Mouse (Mus musculus): Measurements from ENCODE around the gene Upp1. TPM values are rescaled to one million over a fixed set of nuclear protein-coding genes. Genes with fewer than 3 reads are reported as not detected.

Upp1 gene
- polyA plus RNA-seq, 2 experiments = 1.1 to 1.8 TPM

DNA sequence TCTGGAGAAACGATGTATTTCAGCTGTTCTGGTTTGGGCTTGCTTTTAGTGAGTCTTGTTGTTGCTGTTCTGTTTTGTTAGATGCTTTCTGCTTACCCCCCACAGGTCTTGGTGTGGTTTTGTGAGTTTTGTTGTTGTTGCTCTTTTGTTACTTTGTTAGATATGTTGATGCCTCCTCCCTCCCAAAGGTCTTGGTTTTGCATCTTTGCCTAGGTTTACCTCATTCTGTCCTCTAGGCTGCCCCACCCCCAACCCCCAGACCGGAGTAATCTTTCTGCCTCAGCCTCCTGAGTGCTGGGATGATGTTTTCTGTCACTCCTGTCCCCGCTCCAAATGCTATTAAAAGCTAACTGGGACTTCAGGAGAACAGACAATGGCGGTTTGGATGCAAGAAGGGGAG lies 4.4 kb downstream of the Upp1 start:
- Histone ChIP-seq H3K9me3 (ENCODE audit: control insufficient read depth, low read length) (no peaks in the 10 kb centered on the region), H3K4me3 (ENCODE audit: insufficient read depth in 1 of 2, low read depth in 2 of 2, low read length in 2 of 2) (no peak overlapping the region), H3K4me2 (ENCODE audit: low read depth) (no peak overlapping the region), H3K36me3 (replicated peaks; ENCODE audit: control insufficient read depth, insufficient read depth, low read depth) (no peaks in the 10 kb centered on the region), H3K4me1 (replicated peaks; ENCODE audit: control insufficient read depth in 2 of 2, insufficient read depth in 2 of 2, low read length in 1 of 2) (peaks cover 0 to 7% of the 10 kb centered on the region in 2 experiments; a peak in 1 of 4 replicates), H3K27ac (no peak overlapping the region), H3K27me3 (ENCODE audit: control insufficient read depth, insufficient read depth, low read length) (peaks cover 16% of the 10 kb centered on the region), H3K9ac (replicated peaks) (no peak overlapping the region)
- TF ChIP-seq EP300 (IDR thresholded peaks at IDR 0.05; ENCODE audit: low read depth) = no peak
- no peak for TF ChIP-seq CTCF (IDR thresholded peaks at IDR 0.05; ENCODE audit: low read depth)
- WGBS (ENCODE audit: insufficient replicate concordance) = 50% methylated on average over 4 of the region's 4 CpGs
- ATAC-seq (ENCODE audit: insufficient read depth) (no peak), DNase-seq (ENCODE audit: low read depth in 3 of 3, low spot score in 3 of 3) (no peak)

DNA sequence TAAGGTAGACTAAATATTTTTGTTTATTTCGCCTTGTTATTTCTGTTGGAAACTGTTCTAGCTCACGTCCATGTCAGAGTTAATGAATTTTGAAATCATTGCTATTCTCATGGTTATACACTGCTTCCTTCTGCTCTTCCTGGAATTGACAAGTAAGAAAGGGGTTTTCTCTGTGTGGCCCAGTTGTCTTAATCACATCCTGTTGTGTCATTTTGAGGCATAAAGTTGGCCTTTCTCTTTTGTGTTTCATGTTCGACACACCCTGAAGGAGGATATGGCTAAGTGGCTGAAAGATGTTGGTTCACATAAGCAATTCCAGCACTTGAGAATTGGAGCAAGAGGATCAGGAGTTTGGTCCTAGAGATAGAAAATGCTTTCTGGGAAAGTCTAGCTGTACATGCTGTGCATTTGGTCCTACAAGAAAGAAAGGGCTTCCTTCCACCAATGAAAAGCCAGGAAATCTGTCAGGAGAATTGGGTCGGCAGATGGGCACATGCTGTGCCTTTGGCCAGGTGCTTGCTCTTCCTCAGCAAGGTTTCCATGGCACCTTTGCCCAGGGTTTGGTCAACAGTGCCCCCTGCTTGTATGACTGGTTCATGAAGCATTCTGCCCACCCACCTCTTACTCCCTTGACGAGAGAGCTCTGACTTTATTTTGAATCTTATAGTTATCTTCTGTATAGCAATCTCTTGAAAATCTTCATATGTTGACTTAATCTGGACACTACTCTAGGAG lies 8.6 kb downstream of the Upp1 start:
- no peaks in the 10 kb centered on the region for H3K9me3 ChIP-seq (ENCODE audit: control insufficient read depth, low read length)
- DNase-seq (ENCODE audit: low read depth in 3 of 3, low spot score in 3 of 3) (no peak), ATAC-seq (ENCODE audit: insufficient read depth) (no peak)
- H3K4me3 ChIP-seq (ENCODE audit: insufficient read depth in 1 of 2, low read depth in 2 of 2, low read length in 2 of 2) = no peak overlapping the region
- H3K27ac ChIP-seq = no peak overlapping the region
- no peaks in the 10 kb centered on the region for H3K36me3 ChIP-seq (replicated peaks; ENCODE audit: control insufficient read depth, insufficient read depth, low read depth)
- H3K4me2 ChIP-seq (ENCODE audit: low read depth) = no peak overlapping the region
- H3K9ac ChIP-seq (replicated peaks) = no peak overlapping the region
- WGBS (ENCODE audit: insufficient replicate concordance) = 40% methylated on average over 5 of the region's 5 CpGs
- no peaks in the 10 kb centered on the region for H3K27me3 ChIP-seq (ENCODE audit: control insufficient read depth, insufficient read depth, low read length)
- H3K4me1 ChIP-seq (replicated peaks; ENCODE audit: control insufficient read depth in 2 of 2, insufficient read depth in 2 of 2, low read length in 1 of 2) = no peaks in the 10 kb centered on the region
- no peak for TF ChIP-seq EP300 (IDR thresholded peaks at IDR 0.05; ENCODE audit: low read depth)
- peak; percentile 36 for TF ChIP-seq CTCF (IDR thresholded peaks at IDR 0.05; ENCODE audit: low read depth)

DNA sequence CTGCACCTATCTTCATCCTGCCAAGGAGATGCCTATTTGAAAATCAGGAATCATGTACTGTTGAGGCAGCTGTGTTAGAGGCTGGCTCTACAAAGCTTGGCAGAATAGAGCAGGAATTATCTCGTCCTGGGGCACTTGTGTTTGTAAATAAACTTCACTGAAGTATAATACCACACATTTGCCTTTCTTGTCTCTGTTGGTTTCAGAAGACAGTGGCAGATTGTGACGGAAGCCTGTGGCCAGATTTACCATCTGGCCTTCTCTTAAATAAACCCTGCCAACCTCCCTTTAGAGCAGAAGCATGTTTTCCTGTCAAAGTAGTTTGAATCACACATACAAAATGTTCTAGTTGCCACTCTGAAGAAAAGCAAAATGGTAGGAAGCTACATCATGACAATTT lies 10.2 kb downstream of the Upp1 start:
- Histone ChIP-seq H3K4me1 (replicated peaks; ENCODE audit: control insufficient read depth in 2 of 2, insufficient read depth in 2 of 2, low read length in 1 of 2) (no peaks in the 10 kb centered on the region), H3K27ac (no peak overlapping the region), H3K4me2 (ENCODE audit: low read depth) (no peak overlapping the region), H3K9ac (replicated peaks) (no peak overlapping the region), H3K27me3 (ENCODE audit: control insufficient read depth, insufficient read depth, low read length) (no peaks in the 10 kb centered on the region), H3K9me3 (ENCODE audit: control insufficient read depth, low read length) (no peaks in the 10 kb centered on the region), H3K4me3 (ENCODE audit: insufficient read depth in 1 of 2, low read depth in 2 of 2, low read length in 2 of 2) (no peak overlapping the region), H3K36me3 (replicated peaks; ENCODE audit: control insufficient read depth, insufficient read depth, low read depth) (no peaks in the 10 kb centered on the region)
- ATAC-seq (ENCODE audit: insufficient read depth) = no peak
- no peak for DNase-seq (ENCODE audit: low read depth in 3 of 3, low spot score in 3 of 3)
- TF ChIP-seq EP300 (IDR thresholded peaks at IDR 0.05; ENCODE audit: low read depth) = no peak
- TF ChIP-seq CTCF (IDR thresholded peaks at IDR 0.05; ENCODE audit: low read depth) = no peak
- 40% methylated on average over 2 of the region's 2 CpGs for WGBS (ENCODE audit: insufficient replicate concordance)

DNA sequence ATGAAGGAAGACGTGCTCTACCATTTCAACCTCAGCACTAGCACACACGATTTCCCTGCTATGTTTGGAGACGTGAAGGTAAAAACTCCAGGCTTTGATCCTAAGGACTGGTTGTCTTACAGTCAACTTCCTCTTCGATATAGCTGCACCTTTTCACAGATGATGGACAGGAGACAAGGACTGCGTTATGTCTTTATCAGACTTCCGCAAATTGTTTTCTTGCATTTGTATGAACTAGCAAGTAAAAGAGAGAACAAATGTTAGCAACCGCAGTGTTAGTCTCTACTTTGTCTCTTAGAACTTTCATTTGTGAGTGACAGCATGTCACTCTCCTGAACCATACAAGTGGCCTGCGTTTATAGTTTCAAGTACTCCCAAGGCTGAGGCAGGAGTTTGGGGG lies 11.6 kb downstream of the Upp1 start:
- no peak overlapping the region for H3K27ac ChIP-seq
- H3K36me3 ChIP-seq (replicated peaks; ENCODE audit: control insufficient read depth, insufficient read depth, low read depth) = no peaks in the 10 kb centered on the region
- ATAC-seq (ENCODE audit: insufficient read depth) (no peak), DNase-seq (ENCODE audit: low read depth in 3 of 3, low spot score in 3 of 3) (no peak)
- H3K4me2 ChIP-seq (ENCODE audit: low read depth) = no peak overlapping the region
- H3K4me3 ChIP-seq (ENCODE audit: insufficient read depth in 1 of 2, low read depth in 2 of 2, low read length in 2 of 2) = no peak overlapping the region
- no peaks in the 10 kb centered on the region for H3K27me3 ChIP-seq (ENCODE audit: control insufficient read depth, insufficient read depth, low read length)
- H3K4me1 ChIP-seq (replicated peaks; ENCODE audit: control insufficient read depth in 2 of 2, insufficient read depth in 2 of 2, low read length in 1 of 2) = no peaks in the 10 kb centered on the region
- 59% methylated on average over 8 of the region's 8 CpGs for WGBS (ENCODE audit: insufficient replicate concordance)
- TF ChIP-seq EP300 (IDR thresholded peaks at IDR 0.05; ENCODE audit: low read depth) (no peak), CTCF (IDR thresholded peaks at IDR 0.05; ENCODE audit: low read depth) (no peak)
- no peak overlapping the region for H3K9ac ChIP-seq (replicated peaks)
- H3K9me3 ChIP-seq (ENCODE audit: control insufficient read depth, low read length) = no peaks in the 10 kb centered on the region

DNA sequence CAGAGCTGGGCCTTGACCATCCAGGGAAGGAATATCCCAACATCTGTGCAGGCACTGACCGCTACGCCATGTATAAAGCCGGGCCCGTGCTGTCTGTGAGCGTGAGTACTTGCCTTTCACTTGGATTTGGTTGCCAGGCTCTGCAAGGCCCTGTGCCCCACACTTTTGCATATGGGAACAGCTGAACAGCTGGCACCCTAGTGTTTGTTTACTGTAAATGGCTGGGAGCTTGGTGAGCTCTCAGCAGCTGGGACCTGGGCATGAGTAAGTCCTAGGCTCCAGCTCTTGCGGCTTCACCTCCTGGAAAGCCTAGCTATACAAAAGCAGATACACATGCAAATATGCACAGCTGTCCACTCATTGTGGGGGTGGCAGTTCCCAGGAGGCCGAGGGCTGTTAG lies 13.8 kb downstream of the Upp1 start:
- H3K9ac ChIP-seq (replicated peaks) = no peak overlapping the region
- no peaks in the 10 kb centered on the region for H3K4me1 ChIP-seq (replicated peaks; ENCODE audit: control insufficient read depth in 2 of 2, insufficient read depth in 2 of 2, low read length in 1 of 2)
- H3K36me3 ChIP-seq (replicated peaks; ENCODE audit: control insufficient read depth, insufficient read depth, low read depth) = no peaks in the 10 kb centered on the region
- no peak for ATAC-seq (ENCODE audit: insufficient read depth)
- 74% methylated on average over 7 of the region's 7 CpGs for WGBS (ENCODE audit: insufficient replicate concordance)
- H3K27ac ChIP-seq = no peak overlapping the region
- TF ChIP-seq EP300 (IDR thresholded peaks at IDR 0.05; ENCODE audit: low read depth) (no peak), CTCF (IDR thresholded peaks at IDR 0.05; ENCODE audit: low read depth) (no peak)
- no peak overlapping the region for H3K4me2 ChIP-seq (ENCODE audit: low read depth)
- DNase-seq (ENCODE audit: low read depth in 3 of 3, low spot score in 3 of 3) = no peak
- no peaks in the 10 kb centered on the region for H3K27me3 ChIP-seq (ENCODE audit: control insufficient read depth, insufficient read depth, low read length)
- no peak overlapping the region for H3K4me3 ChIP-seq (ENCODE audit: insufficient read depth in 1 of 2, low read depth in 2 of 2, low read length in 2 of 2)
- no peaks in the 10 kb centered on the region for H3K9me3 ChIP-seq (ENCODE audit: control insufficient read depth, low read length)

Measured in liver, embryonic 14.5 days (tissue).